Mouse (Mus musculus) thymus, postnatal 36 days (tissue): ENCODE data around the gene Hoxd8.

Experiments
- DNase-seq, 2 experiments: peaks; one replicate each; pipeline ENCODE4 v3.0.0; 2022; ENCODE audit warnings: mixed read lengths in 2 of 2

Gene Hoxd8

GRCm38 (mm10) chr2:74736688-74737577 is 32.5 kb downstream of the Hoxd8 start:
- DNase-seq = no peak

GRCm38 (mm10) chr2:74737578-74738070 is 33.2 kb downstream of the Hoxd8 start:
- DNase-seq = no peak

- no peak for DNase-seq
These were observed 34.4 kb downstream of the Hoxd8 start for GRCm38 (mm10) chr2:74738623-74739475.

- DNase-seq = no peak
These were observed 35.0 kb downstream of the Hoxd8 start for GRCm38 (mm10) chr2:74739476-74739800.

GRCm38 (mm10) chr2:74739869-74740268 is 35.5 kb downstream of the Hoxd8 start:
- DNase-seq = no peak

- no peak for DNase-seq
These were observed 36.1 kb downstream of the Hoxd8 start for GRCm38 (mm10) chr2:74740311-74741091.

- DNase-seq = no peak
These were observed 37.0 kb downstream of the Hoxd8 start for GRCm38 (mm10) chr2:74741252-74741978.

- no peak for DNase-seq
These were observed 37.5 kb downstream of the Hoxd8 start for GRCm38 (mm10) chr2:74741979-74742277.

- no peak for DNase-seq
These were observed 41.3 kb downstream of the Hoxd8 start for GRCm38 (mm10) chr2:74745540-74746297.

GRCm38 (mm10) chr2:74746298-74746921 is 42.0 kb downstream of the Hoxd8 start:
- DNase-seq = no peak

- DNase-seq = no peak
These were observed 42.6 kb downstream of the Hoxd8 start for GRCm38 (mm10) chr2:74747006-74747405.

- DNase-seq = no peak
These were observed 43.3 kb downstream of the Hoxd8 start for GRCm38 (mm10) chr2:74747661-74748141.

GRCm38 (mm10) chr2:74748436-74748995 is 44.1 kb downstream of the Hoxd8 start:
- DNase-seq = no peak

GRCm38 (mm10) chr2:74749337-74750121 is 45.1 kb downstream of the Hoxd8 start:
- peak; percentile 23 to 43 for DNase-seq

GRCm38 (mm10) chr2:74750731-74751250 is 46.4 kb downstream of the Hoxd8 start:
- no peak for DNase-seq

GRCm38 (mm10) chr2:74751861-74752260 is 47.4 kb downstream of the Hoxd8 start:
- no peak for DNase-seq

- DNase-seq = no peak
These were observed 48.2 kb downstream of the Hoxd8 start for GRCm38 (mm10) chr2:74752431-74753174.

- no peak for DNase-seq
These were observed 48.7 kb downstream of the Hoxd8 start for GRCm38 (mm10) chr2:74753175-74753523.

- no peak for DNase-seq
These were observed 49.3 kb downstream of the Hoxd8 start for GRCm38 (mm10) chr2:74753711-74754110.
